Mouse (Mus musculus) myocyte (in vitro differentiated cells): ENCODE results near the gene Gbp5. TPM values are rescaled to one million over a fixed set of nuclear protein-coding genes. Genes with fewer than 3 reads are reported as not detected.

Experiments
- H3K27me3 ChIP-seq: one replicate; pipeline ENCODE4 v1.6.1; 2011; ENCODE audit not compliant: control insufficient read depth, insufficient read depth, insufficient read length
- H3K36me3 ChIP-seq: one replicate; pipeline ENCODE4 v1.6.1; 2011; ENCODE audit not compliant: control insufficient read depth, insufficient read depth
- H3K4me2 ChIP-seq: one replicate; pipeline ENCODE4 v1.6.1; 2011; ENCODE audit warnings: low read depth, control low read depth
- H3K4me3 ChIP-seq: one replicate; pipeline ENCODE4 v1.5.1; 2011; ENCODE audit warnings: mild to moderate bottlenecking, control low read depth, moderate library complexity
- H3K79me2 ChIP-seq: one replicate; pipeline ENCODE4 v1.6.1; 2011; ENCODE audit not compliant: control insufficient read depth, insufficient read depth
- H3ac ChIP-seq: one replicate; pipeline ENCODE4 v1.6.1; 2011; ENCODE audit not compliant: control insufficient read depth, insufficient read length
- CEBPB ChIP-seq: IDR thresholded peaks from 2 replicates; pipeline ENCODE4 v1.6.1; 2011; ENCODE audit warnings: mild to moderate bottlenecking, moderate library complexity; ENCODE audit not compliant: poor library complexity, insufficient read depth, severe bottlenecking
- E2F4 ChIP-seq: IDR thresholded peaks from one replicate; pipeline ENCODE4 v1.6.1; 2011; ENCODE audit warnings: mild to moderate bottlenecking, control low read depth, moderate library complexity; ENCODE audit not compliant: insufficient read depth
- MAX ChIP-seq: IDR thresholded peaks from one replicate; pipeline ENCODE4 v1.6.1; 2011; ENCODE audit warnings: low read depth, mild to moderate bottlenecking, control low read depth
- MYOD1 ChIP-seq, 3 experiments: IDR thresholded peaks; one replicate each; pipeline ENCODE4 v1.6.1; 2011; ENCODE audit warnings: control low read depth in 2 of 3, low read depth in 2 of 3, mild to moderate bottlenecking in 2 of 3, moderate library complexity in 1 of 3; ENCODE audit not compliant: insufficient read length in 2 of 3, control insufficient read depth in 1 of 3
- MYOG ChIP-seq, 3 experiments: IDR thresholded peaks; one replicate each; pipeline ENCODE4 v1.6.1; 2011; ENCODE audit warnings: control low read depth in 2 of 3, low read depth in 2 of 3, mild to moderate bottlenecking in 2 of 3; ENCODE audit not compliant: insufficient read length in 2 of 3, control insufficient read depth in 1 of 3, insufficient read depth in 1 of 3
- POLR2A ChIP-seq: IDR thresholded peaks from one replicate; pipeline ENCODE4 v1.6.1; 2011; ENCODE audit warnings: low read depth, mild to moderate bottlenecking, control low read depth, moderate library complexity; ENCODE audit not compliant: insufficient read length
- POLR2AphosphoS2 ChIP-seq: IDR thresholded peaks from one replicate; pipeline ENCODE4 v1.6.1; 2011; ENCODE audit warnings: low read depth, control low read depth; ENCODE audit not compliant: insufficient read length
- REST ChIP-seq: IDR thresholded peaks from one replicate; pipeline ENCODE4 v1.6.1; 2011; ENCODE audit warnings: mild to moderate bottlenecking, control low read depth, moderate library complexity; ENCODE audit not compliant: insufficient read depth, insufficient read length
- SRF ChIP-seq: IDR thresholded peaks from one replicate; pipeline ENCODE4 v1.6.1; 2011; ENCODE audit warnings: low read depth; ENCODE audit not compliant: control insufficient read depth, insufficient read length
- TCF12 ChIP-seq: IDR thresholded peaks from one replicate; pipeline ENCODE4 v1.6.1; 2011; ENCODE audit warnings: mild to moderate bottlenecking, control low read depth; ENCODE audit not compliant: poor library complexity, insufficient read depth, severe bottlenecking
- TCF3 ChIP-seq: IDR thresholded peaks from one replicate; pipeline ENCODE4 v1.6.1; 2011; ENCODE audit warnings: low read depth, control low read depth; ENCODE audit not compliant: insufficient read length
- USF1 ChIP-seq: IDR thresholded peaks from one replicate; pipeline ENCODE4 v1.6.1; 2011; ENCODE audit warnings: low read depth, mild to moderate bottlenecking, control low read depth, moderate library complexity
- polyA plus RNA-seq: library from polyadenylated mRNA; unstranded; fragments of >200 nt; fragmentation: generic; extraction: Trizol; gene quantifications from one replicate; pipeline ENCODE4 v1.2.1, GENCODE M21; 2012; ENCODE audit warnings: missing spikeins

The Gbp5 gene
- polyA plus RNA-seq, 1 experiment: not detected

- Histone ChIP-seq H3ac (no peak overlapping the region), H3K4me3 (no peak overlapping the region), H3K36me3 (no peaks in the 10 kb centered on the region), H3K4me2 (no peak overlapping the region), H3K27me3 (no peaks in the 10 kb centered on the region), H3K79me2 (no peaks in the 10 kb centered on the region)
- TF ChIP-seq MYOG (IDR thresholded peaks at IDR 0.05; ENCODE audit: control insufficient read depth in 1 of 3, insufficient read depth in 1 of 3, insufficient read length in 2 of 3, low read depth in 2 of 3) (no peak), MYOD1 (IDR thresholded peaks at IDR 0.05; ENCODE audit: control insufficient read depth in 1 of 3, insufficient read length in 2 of 3, low read depth in 2 of 3) (no peak), TCF12 (no peak), TCF3 (no peak), USF1 (no peak)
Measured at GRCm38 (mm10) chr3:142554601-142555000, 60.8 kb downstream of the Gbp5 start.

- Histone ChIP-seq H3K27me3 (no peaks in the 10 kb centered on the region), H3K79me2 (no peaks in the 10 kb centered on the region), H3K4me3 (no peak overlapping the region), H3K4me2 (no peak overlapping the region), H3ac (no peak overlapping the region), H3K36me3 (no peaks in the 10 kb centered on the region)
- no peak for TF ChIP-seq SRF
- TF ChIP-seq POLR2AphosphoS2: no peak
- no peak for TF ChIP-seq CEBPB
- no peak for TF ChIP-seq MAX
- no peak for TF ChIP-seq TCF12
- no peak for TF ChIP-seq MYOD1 (IDR thresholded peaks at IDR 0.05; ENCODE audit: control insufficient read depth in 1 of 3, insufficient read length in 2 of 3, low read depth in 2 of 3)
- no peak for TF ChIP-seq E2F4
- no peak for TF ChIP-seq POLR2A
- no peak for TF ChIP-seq USF1
- TF ChIP-seq MYOG (IDR thresholded peaks at IDR 0.05; ENCODE audit: control insufficient read depth in 1 of 3, insufficient read depth in 1 of 3, insufficient read length in 2 of 3, low read depth in 2 of 3): no peak
- no peak for TF ChIP-seq TCF3
- no peak for TF ChIP-seq REST
Measured at GRCm38 (mm10) chr3:142555623-142556022, 61.8 kb downstream of the Gbp5 start.

- H3K79me2 ChIP-seq: no peaks in the 10 kb centered on the region
- peak within 1 kb of the TSS; percentile 22 for H3K4me3 ChIP-seq
- H3ac ChIP-seq: no peak within 1 kb of the TSS
- H3K36me3 ChIP-seq: no peaks in the 10 kb centered on the region
- no peak for TF ChIP-seq MAX
- no peak for TF ChIP-seq POLR2A
- TF ChIP-seq TCF3: no peak
- TF ChIP-seq MYOG (IDR thresholded peaks at IDR 0.05; ENCODE audit: control insufficient read depth in 1 of 3, insufficient read depth in 1 of 3, insufficient read length in 2 of 3, low read depth in 2 of 3): no peak
- no peak for TF ChIP-seq CEBPB
- no peak for TF ChIP-seq USF1
- no peak for TF ChIP-seq SRF
- no peak for TF ChIP-seq REST
- TF ChIP-seq MYOD1 (IDR thresholded peaks at IDR 0.05; ENCODE audit: control insufficient read depth in 1 of 3, insufficient read length in 2 of 3, low read depth in 2 of 3): no peak
- no peak for TF ChIP-seq E2F4
- TF ChIP-seq POLR2AphosphoS2: no peak
- no peak for TF ChIP-seq TCF12
- no peaks in the 10 kb centered on the region for H3K27me3 ChIP-seq
- H3K4me2 ChIP-seq: peak within 1 kb of the TSS; percentile 93
Measured at GRCm38 (mm10) chr3:142559632-142560228, 66.0 kb downstream of the Gbp5 start, which contains the start of gene Gbp3. Gbp3 (plus strand) TSS chr3:142560026.

GRCm38 (mm10) chr3:142560296-142560948 lies 66.6 kb downstream of the Gbp5 start:
- peak overlapping the region; percentile 93 for H3K4me2 ChIP-seq

More at GRCm38 (mm10) chr3:142560296-142560948, 66.6 kb downstream of the Gbp5 start:
- TF ChIP-seq USF1 (no peak), TCF3 (no peak), TCF12 (no peak), POLR2AphosphoS2 (no peak), E2F4 (no peak), MAX (no peak), REST (no peak), MYOG (IDR thresholded peaks at IDR 0.05; ENCODE audit: control insufficient read depth in 1 of 3, insufficient read depth in 1 of 3, insufficient read length in 2 of 3, low read depth in 2 of 3) (no peak), MYOD1 (IDR thresholded peaks at IDR 0.05; ENCODE audit: control insufficient read depth in 1 of 3, insufficient read length in 2 of 3, low read depth in 2 of 3) (no peak), POLR2A (no peak), SRF (no peak), CEBPB (no peak)
- no peaks in the 10 kb centered on the region for H3K36me3 ChIP-seq
- no peaks in the 10 kb centered on the region for H3K79me2 ChIP-seq
- no peak overlapping the region for H3ac ChIP-seq
- H3K27me3 ChIP-seq: no peaks in the 10 kb centered on the region
- peak overlapping the region; percentile 22 for H3K4me3 ChIP-seq
